Mouse (Mus musculus) kidney, adult 18-20 months (tissue): ENCODE results near the gene Ngly1.

Source experiments
- DNase-seq: peaks from one replicate; pipeline ENCODE4 v3.0.0; 2021

The Ngly1 gene

GRCm38 (mm10) chr14:16335835-16336417 is 86.8 kb downstream of the Ngly1 start:
- DNase-seq: no peak

- no peak for DNase-seq
Measured at GRCm38 (mm10) chr14:16347505-16347904, 98.4 kb downstream of the Ngly1 start.

- no peak for DNase-seq
Measured at GRCm38 (mm10) chr14:16359704-16360103, 110.6 kb downstream of the Ngly1 start.
